Mouse (Mus musculus) embryonic facial prominence, embryonic 11.5 days (tissue): ENCODE measurements around the gene Tlk2. TPM values are rescaled to one million over a fixed set of nuclear protein-coding genes. Genes with fewer than 3 reads are reported as not detected.
"Not testable (repeated sequence)": the region's sequence is repeated elsewhere in the genome, so short reads cannot be mapped to it uniquely, and the experiment has no call there.

Experiments
- ATAC-seq: fragments of 200-750 bp; cut with Nextera tagmentation; replicated peaks from 2 replicates; pipeline ENCODE4 v1.8.0; 2017; ENCODE audit warnings: low read depth; ENCODE audit not compliant: insufficient number of reproducible peaks, low FRiP score, low TSS enrichment
- DNase-seq: peaks from one replicate; pipeline ENCODE4 v3.0.0-alpha.2; 2015; ENCODE audit warnings: low spot score
- H3K27ac ChIP-seq: fragments of 300-500 bp; sonication (generic); replicated peaks from 2 replicates; pipeline ENCODE4 v1.5.1; 2014; ENCODE audit warnings: mild to moderate bottlenecking, low read depth, low read length, control low read depth
- H3K27me3 ChIP-seq: fragments of 300-500 bp; sonication (generic); 2 replicates; pipeline ENCODE4 v1.6.1; 2014; ENCODE audit warnings: mild to moderate bottlenecking, low read length, moderate library complexity, mixed read lengths; ENCODE audit not compliant: control insufficient read depth, insufficient read depth
- H3K36me3 ChIP-seq: fragments of 300-500 bp; sonication (generic); replicated peaks from 2 replicates; pipeline ENCODE4 v1.6.1; 2014; ENCODE audit warnings: low read depth, mild to moderate bottlenecking, low read length, moderate library complexity, mixed read lengths; ENCODE audit not compliant: control insufficient read depth, insufficient read depth
- H3K4me1 ChIP-seq: fragments of 300-500 bp; sonication (generic); 2 replicates; pipeline ENCODE4 v1.6.1; 2014; ENCODE audit warnings: low read length, mixed read lengths; ENCODE audit not compliant: control insufficient read depth, insufficient read depth
- H3K4me2 ChIP-seq: fragments of 300-500 bp; sonication (generic); 2 replicates; pipeline ENCODE4 v1.6.1; 2014; ENCODE audit warnings: low read depth, mild to moderate bottlenecking, control low read depth, low read length, moderate library complexity
- H3K4me3 ChIP-seq: fragments of 300-500 bp; sonication (generic); 2 replicates; pipeline ENCODE4 v1.5.1; 2014; ENCODE audit warnings: low read depth, low read length, control low read depth
- H3K9ac ChIP-seq: fragments of 300-500 bp; sonication (generic); replicated peaks from 2 replicates; pipeline ENCODE4 v1.6.1; 2014; ENCODE audit warnings: mild to moderate bottlenecking, control low read depth, low read length
- H3K9me3 ChIP-seq: fragments of 300-500 bp; sonication (generic); replicated peaks from 2 replicates; pipeline ENCODE4 v1.6.1; 2016; ENCODE audit warnings: mild to moderate bottlenecking, low read length, inconsistent platforms, mixed read lengths; ENCODE audit not compliant: control insufficient read depth
- WGBS: fragments of 180-500 bp; shearing (Covaris S2); extraction: QIAGEN DNeasy Blood & Tissue Kit; methylation state at CpG from one replicate; pipeline ENCODE4 v1.1.7; 2014; 5-methylcytosine and 5-hydroxymethylcytosine counted together
- polyA plus RNA-seq: library from polyadenylated mRNA; unstranded; fragments of >200 nt; fragmentation: Nextera tagmentation; extraction: Ambion mirVana; gene quantifications from 2 replicates; pipeline ENCODE4 v1.2.1, GENCODE M21; 2014

The Tlk2 gene
- polyA plus RNA-seq, result 30.4 and 30.7 TPM in 2 replicates

GRCm38 (mm10) chr11:105178516-105178915 lies at the start of gene Tlk2:
Gene Tlk2, plus strand, starts transcription at chr11:105178807.
- Histone ChIP-seq H3K27me3 (no peaks in the 10 kb centered on the region), H3K9ac (no peak within 1 kb of the TSS), H3K9me3 (no peaks in the 10 kb centered on the region), H3K4me1 (no peaks in the 10 kb centered on the region; the same call in 1 of the 2 replicates), H3K4me2 (no peak within 1 kb of the TSS), H3K36me3 (no peaks in the 10 kb centered on the region), H3K4me3 (no peak within 1 kb of the TSS), H3K27ac (no peak within 1 kb of the TSS)
- ATAC-seq, result no peak
- DNase-seq, result no peak
- WGBS, result 38% methylated on average over 2 of the region's 2 CpGs

- ATAC-seq, result no peak
- Histone ChIP-seq H3K9me3 (no peaks in the 10 kb centered on the region), H3K4me2 (no peak overlapping the region), H3K4me3 (no peak overlapping the region), H3K9ac (no peak overlapping the region), H3K36me3 (peaks cover 3% of the 10 kb centered on the region), H3K4me1 (no peaks in the 10 kb centered on the region), H3K27me3 (no peaks in the 10 kb centered on the region), H3K27ac (no peak overlapping the region)
- no peak for DNase-seq
- whole genome bisulfite sequencing, result 95% methylated on average over 7 of the region's 7 CpGs
Measured at GRCm38 (mm10) chr11:105135692-105136091, 42.9 kb upstream of the Tlk2 start.

GRCm38 (mm10) chr11:105137255-105137654 lies 41.4 kb upstream of the Tlk2 start:
- H3K4me2 ChIP-seq, result not testable (repeated sequence)

DNA sequence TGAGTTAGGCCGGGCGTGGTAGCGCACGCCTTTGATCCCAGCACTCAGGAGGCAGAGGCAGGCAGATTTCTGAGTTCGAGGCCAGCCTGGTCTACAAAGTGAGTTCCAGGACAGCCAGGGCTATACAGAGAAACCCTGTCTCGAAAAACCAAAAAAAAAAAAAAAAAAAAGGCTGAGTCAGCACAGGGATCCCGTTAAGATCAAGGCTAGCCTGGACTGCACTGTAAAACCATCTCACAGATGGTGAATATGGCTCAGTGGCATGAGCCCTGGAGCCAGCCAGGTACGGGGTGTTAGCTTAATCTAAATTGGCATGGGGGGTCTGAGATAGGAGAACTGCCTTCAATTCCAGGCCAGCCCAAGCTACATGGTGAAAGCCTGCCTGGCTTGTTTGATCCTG lies 38.1 kb upstream of the Tlk2 start:
- H3K9me3 ChIP-seq, H3K27me3 ChIP-seq, H3K4me1 ChIP-seq, H3K4me2 ChIP-seq, H3K27ac ChIP-seq, H3K9ac ChIP-seq, DNase-seq, ATAC-seq, H3K36me3 ChIP-seq, H3K4me3 ChIP-seq: not testable (repeated sequence)
- WGBS, result 96% methylated on average over 7 of the region's 8 CpGs

More at GRCm38 (mm10) chr11:105137255-105137654, 41.4 kb upstream of the Tlk2 start:
- H3K4me3 ChIP-seq, H3K4me1 ChIP-seq, H3K36me3 ChIP-seq, H3K27ac ChIP-seq, H3K9me3 ChIP-seq, H3K9ac ChIP-seq, H3K27me3 ChIP-seq, DNase-seq, ATAC-seq: not testable (repeated sequence)
- WGBS, result 92% methylated on average over 2 of the region's 2 CpGs

- no peak for DNase-seq
- WGBS, result 90% methylated on average over 5 of the region's 5 CpGs
- H3K36me3 ChIP-seq, result peaks cover 3% of the 10 kb centered on the region
Measured at GRCm38 (mm10) chr11:105141115-105141514, 37.5 kb upstream of the Tlk2 start.

GRCm38 (mm10) chr11:105143564-105143963 lies 35.0 kb upstream of the Tlk2 start:
- ATAC-seq, result no peak
- Histone ChIP-seq H3K9me3 (no peaks in the 10 kb centered on the region), H3K4me1 (no peaks in the 10 kb centered on the region), H3K27me3 (no peaks in the 10 kb centered on the region), H3K4me3 (no peak overlapping the region), H3K36me3 (peaks cover 3% of the 10 kb centered on the region), H3K4me2 (no peak overlapping the region), H3K27ac (no peak overlapping the region), H3K9ac (no peak overlapping the region)
- DNase-seq, result no peak

More at GRCm38 (mm10) chr11:105141115-105141514, 37.5 kb upstream of the Tlk2 start:
- Histone ChIP-seq H3K9me3 (no peaks in the 10 kb centered on the region), H3K4me2 (no peak overlapping the region), H3K9ac (no peak overlapping the region), H3K4me3 (no peak overlapping the region), H3K4me1 (no peaks in the 10 kb centered on the region), H3K27me3 (no peaks in the 10 kb centered on the region), H3K27ac (no peak overlapping the region)
- ATAC-seq, result no peak

DNA sequence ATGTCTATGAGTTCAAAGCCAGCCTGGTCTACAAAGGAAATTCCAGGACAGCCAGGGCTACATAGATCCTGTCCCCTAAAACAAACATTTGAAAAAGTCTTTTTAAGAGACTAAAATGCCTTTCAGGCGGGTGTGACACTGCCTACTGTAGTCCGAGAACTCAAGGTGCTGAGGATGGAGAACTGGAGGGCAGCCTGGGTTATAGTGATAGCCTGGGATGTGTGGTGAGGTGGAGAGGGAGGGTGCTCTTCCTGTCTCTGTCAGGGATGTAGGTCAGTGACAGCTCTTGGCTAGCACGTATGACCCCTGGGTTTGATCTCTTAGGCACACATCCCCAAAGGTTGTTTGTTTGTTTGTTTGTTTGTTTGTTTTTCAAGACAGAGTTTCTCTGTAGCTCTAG lies 34.5 kb upstream of the Tlk2 start:
- Histone ChIP-seq H3K4me2 (no peak overlapping the region), H3K27me3 (no peaks in the 10 kb centered on the region), H3K9me3 (no peaks in the 10 kb centered on the region), H3K4me1 (no peaks in the 10 kb centered on the region), H3K27ac (no peak overlapping the region), H3K4me3 (no peak overlapping the region), H3K36me3 (peaks cover 3% of the 10 kb centered on the region), H3K9ac (no peak overlapping the region)
- WGBS, result 83% methylated on average over 3 of the region's 3 CpGs
- DNase-seq (no peak), ATAC-seq (no peak)

- Histone ChIP-seq H3K4me1 (no peaks in the 10 kb centered on the region), H3K9ac (no peak overlapping the region), H3K9me3 (no peaks in the 10 kb centered on the region), H3K4me3 (no peak overlapping the region), H3K36me3 (peaks cover under 1% of the 10 kb centered on the region; the same call in 1 of the 2 replicates), H3K4me2 (no peak overlapping the region), H3K27ac (no peak overlapping the region), H3K27me3 (no peaks in the 10 kb centered on the region)
- 84% methylated on average over 11 of the region's 11 CpGs for WGBS
- DNase-seq (no peak), ATAC-seq (no peak)
Measured at GRCm38 (mm10) chr11:105144508-105145210, 33.9 kb upstream of the Tlk2 start.
